Mouse (Mus musculus): ENCODE measurements around the gene Grap.

DNA sequence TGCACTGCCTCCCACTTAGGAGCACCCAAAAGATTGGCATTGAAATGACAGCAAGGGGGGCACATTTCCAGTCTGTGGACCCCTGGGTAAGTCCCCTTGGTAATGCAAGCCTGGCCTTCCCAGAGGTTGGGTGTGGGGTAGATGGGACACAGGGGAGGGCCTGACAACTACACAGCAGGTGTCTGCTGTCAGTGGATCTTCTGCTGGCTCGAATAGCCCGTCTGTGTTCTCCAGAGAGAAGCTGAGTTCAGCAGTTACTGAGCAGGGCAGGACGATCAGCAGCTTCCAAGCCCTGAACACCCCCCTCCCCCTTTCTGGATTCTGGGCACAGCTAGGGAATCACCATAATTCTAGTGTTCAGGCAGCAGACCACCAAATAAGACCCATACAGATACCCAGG is 66.3 kb downstream of the Grap start:
- TF ChIP-seq USF1 (IDR thresholded peaks at IDR 0.05; ENCODE audit: low read depth): no peak
- TF ChIP-seq CEBPB (IDR thresholded peaks at IDR 0.05; ENCODE audit: low read depth): no peak
- no peak for TF ChIP-seq CTCF (IDR thresholded peaks at IDR 0.05; ENCODE audit: control insufficient read depth, insufficient read depth, insufficient read length)
- no peak for TF ChIP-seq MYOD1 (IDR thresholded peaks at IDR 0.05; ENCODE audit: control insufficient read depth, insufficient read length, low read depth)
- TF ChIP-seq MAX (IDR thresholded peaks at IDR 0.05): no peak
- no peak for TF ChIP-seq MYOG (IDR thresholded peaks at IDR 0.05; ENCODE audit: control insufficient read depth, extremely low read depth, insufficient read length)
